Mouse (Mus musculus): ENCODE data around the gene Ephb2.
A peak's percentile ranks its signal among the peaks of the same experiment; 100 is the strongest.

GRCm38 (mm10) chr4:136876971-136877370 is 41.2 kb upstream of the Ephb2 start:
- TF ChIP-seq POLR2A (IDR thresholded peaks at IDR 0.05; ENCODE audit: low read depth, low read length) (no peak), CTCF (conservative IDR thresholded peaks at IDR 0.05; ENCODE audit: insufficient read depth, insufficient read length, low read depth, low read length) (peak; percentile 51)
